Mouse (Mus musculus): ENCODE results near the gene Mpp2.

The Mpp2 gene

GRCm38 (mm10) chr11:102072729-102073128 lies 15.6 kb downstream of the Mpp2 start:
- 88% methylated on average over 5 of the region's 5 CpGs for WGBS

GRCm38 (mm10) chr11:102070426-102070825 lies 17.9 kb downstream of the Mpp2 start:
- 7% methylated on average over 13 of the region's 13 CpGs for WGBS

GRCm38 (mm10) chr11:102069633-102070032 lies 18.7 kb downstream of the Mpp2 start:
- 59% methylated on average over 11 of the region's 11 CpGs for WGBS

GRCm38 (mm10) chr11:102068969-102069368 lies 19.3 kb downstream of the Mpp2 start:
- WGBS = 65% methylated on average over 2 of the region's 2 CpGs

- WGBS = 81% methylated on average over 13 of the region's 13 CpGs
Measured at GRCm38 (mm10) chr11:102063076-102063475, 25.2 kb downstream of the Mpp2 start.

GRCm38 (mm10) chr11:102061941-102062473 lies 26.3 kb downstream of the Mpp2 start:
- 61% methylated on average over 16 of the region's 16 CpGs for WGBS

GRCm38 (mm10) chr11:102061236-102061940 lies 26.9 kb downstream of the Mpp2 start:
- 9% methylated on average over 23 of the region's 23 CpGs for WGBS

- WGBS = 31% methylated on average over 9 of the region's 9 CpGs
Measured at GRCm38 (mm10) chr11:102053847-102054246, 34.5 kb downstream of the Mpp2 start.

- WGBS = 66% methylated on average over 7 of the region's 7 CpGs
Measured at GRCm38 (mm10) chr11:102053183-102053582, 35.1 kb downstream of the Mpp2 start.

- 71% methylated on average over 12 of the region's 12 CpGs for WGBS
Measured at GRCm38 (mm10) chr11:102052697-102053096, 35.6 kb downstream of the Mpp2 start.

- 66% methylated on average over 4 of the region's 4 CpGs for WGBS
Measured at GRCm38 (mm10) chr11:102051954-102052353, 36.4 kb downstream of the Mpp2 start.

GRCm38 (mm10) chr11:102051541-102051940 lies 36.8 kb downstream of the Mpp2 start:
- WGBS = 66% methylated on average over 4 of the region's 4 CpGs

GRCm38 (mm10) chr11:102049875-102050482 lies 38.3 kb downstream of the Mpp2 start:
- WGBS = 66% methylated on average over 14 of the region's 14 CpGs

GRCm38 (mm10) chr11:102046607-102047006 lies 41.7 kb downstream of the Mpp2 start:
- 88% methylated on average over 9 of the region's 9 CpGs for WGBS

- WGBS = 86% methylated on average over 7 of the region's 7 CpGs
Measured at GRCm38 (mm10) chr11:102044691-102045212, 43.6 kb downstream of the Mpp2 start.

GRCm38 (mm10) chr11:102043381-102043780 lies 44.9 kb downstream of the Mpp2 start:
- WGBS = 90% methylated on average over 6 of the region's 6 CpGs

- 90% methylated on average over 14 of the region's 14 CpGs for WGBS
Measured at GRCm38 (mm10) chr11:102042971-102043370, 45.3 kb downstream of the Mpp2 start.

- 67% methylated on average over 5 of the region's 5 CpGs for WGBS
Measured at GRCm38 (mm10) chr11:102041350-102041949, 46.9 kb downstream of the Mpp2 start, which contains the start of gene Cd300lg. Cd300lg (plus strand) TSS chr11:102041509.

- 78% methylated on average over 4 of the region's 4 CpGs for WGBS
Measured at GRCm38 (mm10) chr11:102040646-102041045, 47.7 kb downstream of the Mpp2 start.

- 1% methylated on average over 9 of the region's 9 CpGs for WGBS
Measured at GRCm38 (mm10) chr11:102040138-102040524, 48.2 kb downstream of the Mpp2 start.

- WGBS = 77% methylated on average over 13 of the region's 13 CpGs
Measured at GRCm38 (mm10) chr11:102039487-102040137, 48.7 kb downstream of the Mpp2 start.

- 85% methylated on average over 6 of the region's 6 CpGs for WGBS
Measured at GRCm38 (mm10) chr11:102037789-102038188, 50.5 kb downstream of the Mpp2 start.
